ENCODE assay signal across 7 mouse cellular contexts in genomic region chr10:14045745-14046144, GRCm38 (mm10).
DNase-seq lines count a peak whose midpoint lies in the region; ATAC-seq and TF ChIP-seq lines count a peak whose summit lies in the region.

No protein-coding gene starts in this region.

- ATAC-seq in heart, embryonic 13.5 days (ENCODE audit: extremely low read depth, insufficient number of reproducible peaks, low FRiP score, low TSS enrichment) = no peak
- no peak for ATAC-seq in stomach, embryonic 16.5 days (ENCODE audit: insufficient read depth, low FRiP score)

- H3K27ac ChIP-seq in layer of hippocampus, adult 2 months = peak overlapping the region; percentile 81
- H3K27ac ChIP-seq in heart, embryonic 13.5 days (replicated peaks) = peak overlapping the region; percentile 80
- H3K27ac ChIP-seq in stomach, embryonic 16.5 days (ENCODE audit: low read length) = peak overlapping the region; percentile 10; the same call in 1 of the 2 replicates
- H3K27ac ChIP-seq in limb, embryonic 10.5 days = no peak overlapping the region

- no peak overlapping the region for H3K4me3 ChIP-seq in layer of hippocampus, adult 2 months
- H3K4me3 ChIP-seq in heart, embryonic 13.5 days = no peak overlapping the region
- no peak overlapping the region for H3K4me3 ChIP-seq in stomach, embryonic 16.5 days (replicated peaks; ENCODE audit: low read length)
- no peak overlapping the region for H3K4me3 ChIP-seq in limb, embryonic 10.5 days

- peak overlapping the region; percentile 33 for H3K9ac ChIP-seq in heart, embryonic 13.5 days
- no peak overlapping the region for H3K9ac ChIP-seq in stomach, embryonic 16.5 days (ENCODE audit: low read length)

- no peak for TF ChIP-seq CTCF in layer of hippocampus, adult 2 months (conservative IDR thresholded peaks at IDR 0.05)

- H3K27me3 ChIP-seq in heart, embryonic 13.5 days (replicated peaks) = no peaks in the 10 kb centered on the region
- no peaks in the 10 kb centered on the region for H3K27me3 ChIP-seq in stomach, embryonic 16.5 days (ENCODE audit: control insufficient read depth, insufficient read depth, low read length)
- no peaks in the 10 kb centered on the region for H3K27me3 ChIP-seq in limb, embryonic 10.5 days (ENCODE audit: low read depth, poor library complexity, severe bottlenecking)

- H3K4me1 ChIP-seq in heart, embryonic 13.5 days = peaks cover 71% of the 10 kb centered on the region
- H3K4me1 ChIP-seq in stomach, embryonic 16.5 days (ENCODE audit: control insufficient read depth, insufficient read depth, low read length) = peaks cover 17% of the 10 kb centered on the region; the same call in 1 of the 2 replicates
- H3K4me1 ChIP-seq in limb, embryonic 10.5 days = peaks cover 37% of the 10 kb centered on the region

- H3K9me3 ChIP-seq in heart, embryonic 13.5 days = no peaks in the 10 kb centered on the region
- H3K9me3 ChIP-seq in stomach, embryonic 16.5 days (replicated peaks; ENCODE audit: control insufficient read depth, low read length) = no peaks in the 10 kb centered on the region
- H3K9me3 ChIP-seq in limb, embryonic 10.5 days (replicated peaks) = no peaks in the 10 kb centered on the region

- no peaks in the 10 kb centered on the region for H3K36me3 ChIP-seq in heart, embryonic 13.5 days
- H3K36me3 ChIP-seq in stomach, embryonic 16.5 days (ENCODE audit: control insufficient read depth, insufficient read depth, low read length) = no peaks in the 10 kb centered on the region
- no peaks in the 10 kb centered on the region for H3K36me3 ChIP-seq in limb, embryonic 10.5 days

- WGBS in heart, embryonic 13.5 days = 27% methylated on average over 4 of the region's 4 CpGs
- 54% methylated on average over 4 of the region's 4 CpGs for WGBS in stomach, embryonic 16.5 days
- WGBS in limb, embryonic 10.5 days = 47% methylated on average over 4 of the region's 4 CpGs

- DNase-seq in layer of hippocampus, adult 2 months (ENCODE audit: low spot score in 2 of 2) = no peak
- DNase-seq in layer of hippocampus, adult 11-12 months (ENCODE audit: low spot score) = no peak
- peak; percentile 87 for DNase-seq in T-cell, adult 2 months (ENCODE audit: low spot score)
- no peak for DNase-seq in limb, embryonic 10.5 days (ENCODE audit: low spot score)
- DNase-seq in gastrocnemius, adult 18-20 months (ENCODE audit: low spot score) = no peak

- H3K4me2 ChIP-seq in heart, embryonic 13.5 days = peak overlapping the region; percentile 37
- no peak overlapping the region for H3K4me2 ChIP-seq in stomach, embryonic 16.5 days (ENCODE audit: low read depth, low read length)
